Mouse (Mus musculus): ENCODE results near the gene Olfr1418.

DNA sequence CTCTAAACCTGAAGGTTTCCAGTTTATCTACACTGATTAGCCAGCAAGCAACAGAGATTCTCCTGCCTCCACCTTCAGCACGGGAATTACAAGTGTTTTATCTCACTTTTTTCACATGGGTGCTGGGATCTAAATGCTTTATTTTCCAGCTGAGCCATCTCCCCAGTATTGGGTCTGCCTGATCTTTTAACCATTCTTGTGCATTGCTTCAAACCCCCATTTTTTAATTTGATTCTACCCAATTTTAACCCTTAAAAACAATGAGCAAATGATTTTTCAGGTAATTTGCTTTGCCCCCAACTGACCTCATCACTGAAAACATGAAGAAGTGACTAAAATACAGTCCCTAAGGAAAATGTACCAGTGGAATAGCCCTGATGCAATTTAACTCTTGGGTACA, 25.4 kb upstream of the Olfr1418 start, which contains the start of gene Olfr1420:
- TF ChIP-seq CTCF (IDR thresholded peaks at IDR 0.05; ENCODE audit: borderline replicate concordance, insufficient read depth, low read length): no peak
- TF ChIP-seq POLR2A (IDR thresholded peaks at IDR 0.05; ENCODE audit: low read depth, low read length): no peak
